Mouse (Mus musculus) stomach, embryonic 15.5 days (tissue): ENCODE results near the gene Rufy4. TPM values are rescaled to one million over a fixed set of nuclear protein-coding genes. Genes with fewer than 3 reads are reported as not detected.
"Not testable (repeated sequence)": the region's sequence is repeated elsewhere in the genome, so short reads cannot be mapped to it uniquely, and the experiment has no call there.

ENCODE experiments used
- ATAC-seq: fragments of 200-750 bp; cut with Nextera tagmentation; 2 replicates; pipeline ENCODE4 v1.8.0; 2017; ENCODE audit warnings: low read depth, moderate number of reproducible peaks, moderate TSS enrichment; ENCODE audit not compliant: insufficient read depth, low FRiP score
- H3K27ac ChIP-seq: fragments of 300-500 bp; sonication (generic); 2 replicates; pipeline ENCODE4 v1.5.1; 2015; ENCODE audit warnings: mild to moderate bottlenecking, inconsistent platforms
- H3K27me3 ChIP-seq: fragments of 300-500 bp; sonication (generic); replicated peaks from 2 replicates; pipeline ENCODE4 v1.6.1; 2015; ENCODE audit warnings: inconsistent platforms
- H3K36me3 ChIP-seq: fragments of 300-500 bp; sonication (generic); 2 replicates; pipeline ENCODE4 v1.6.1; 2015; ENCODE audit warnings: inconsistent platforms
- H3K4me1 ChIP-seq: fragments of 300-500 bp; sonication (generic); 2 replicates; pipeline ENCODE4 v1.6.1; 2015; ENCODE audit warnings: inconsistent platforms
- H3K4me2 ChIP-seq: fragments of 300-500 bp; sonication (generic); 2 replicates; pipeline ENCODE4 v1.6.1; 2015; ENCODE audit warnings: mild to moderate bottlenecking, inconsistent platforms
- H3K4me3 ChIP-seq: fragments of 300-500 bp; sonication (generic); replicated peaks from 2 replicates; pipeline ENCODE4 v1.5.1; 2015; ENCODE audit warnings: inconsistent platforms
- H3K9ac ChIP-seq: fragments of 300-500 bp; sonication (generic); 2 replicates; pipeline ENCODE4 v1.6.1; 2015; ENCODE audit warnings: inconsistent platforms
- H3K9me3 ChIP-seq: fragments of 300-500 bp; sonication (generic); 2 replicates; pipeline ENCODE4 v1.6.1; 2016; ENCODE audit warnings: inconsistent platforms
- WGBS: fragments of 180-500 bp; shearing (Covaris S2); methylation state at CpG from one replicate; pipeline ENCODE4 v1.1.7; 2015; 5-methylcytosine and 5-hydroxymethylcytosine counted together
- polyA plus RNA-seq: library from polyadenylated mRNA; unstranded; fragments of >200 nt; fragmentation: Nextera tagmentation; extraction: Ambion mirVana; gene quantifications from 2 replicates; pipeline ENCODE4 v1.2.1, GENCODE M21; 2015

The Rufy4 gene
- polyA plus RNA-seq, 1 experiment from 2014 or later = 0.23 TPM

DNA sequence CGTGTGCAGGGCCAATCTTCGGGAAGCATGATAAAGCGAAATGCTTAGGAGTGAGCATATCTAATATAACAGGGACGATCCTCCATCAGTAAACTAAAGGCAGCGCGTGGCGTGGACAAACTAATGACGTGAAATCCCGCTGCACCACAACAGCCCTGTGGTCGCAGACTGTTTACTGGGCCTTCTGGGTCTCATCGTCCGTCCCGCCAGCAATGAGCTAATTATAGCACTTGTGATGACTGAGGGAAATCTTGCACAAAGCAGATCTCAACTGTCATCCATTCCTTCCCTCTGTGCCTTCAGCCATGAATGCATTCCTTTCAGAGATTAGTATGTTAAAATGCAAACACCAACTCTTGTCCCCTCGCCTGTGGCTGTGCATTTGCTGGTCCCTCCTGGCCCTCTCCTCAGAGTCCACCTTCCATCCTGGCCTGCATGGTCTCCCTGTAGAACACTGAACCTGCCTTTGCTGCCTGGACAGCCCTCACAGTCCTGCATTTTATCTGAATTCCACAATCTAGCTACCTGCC, 31.1 kb downstream of the Rufy4 start:
- Histone ChIP-seq H3K9me3 (no peaks in the 10 kb centered on the region), H3K4me1 (no peaks in the 10 kb centered on the region), H3K27me3 (no peaks in the 10 kb centered on the region), H3K27ac (no peak overlapping the region), H3K4me3 (no peak overlapping the region), H3K9ac (no peak overlapping the region), H3K36me3 (no peaks in the 10 kb centered on the region), H3K4me2 (no peak overlapping the region)
- 60% methylated on average over 14 of the region's 14 CpGs for WGBS
- ATAC-seq = no peak

DNA sequence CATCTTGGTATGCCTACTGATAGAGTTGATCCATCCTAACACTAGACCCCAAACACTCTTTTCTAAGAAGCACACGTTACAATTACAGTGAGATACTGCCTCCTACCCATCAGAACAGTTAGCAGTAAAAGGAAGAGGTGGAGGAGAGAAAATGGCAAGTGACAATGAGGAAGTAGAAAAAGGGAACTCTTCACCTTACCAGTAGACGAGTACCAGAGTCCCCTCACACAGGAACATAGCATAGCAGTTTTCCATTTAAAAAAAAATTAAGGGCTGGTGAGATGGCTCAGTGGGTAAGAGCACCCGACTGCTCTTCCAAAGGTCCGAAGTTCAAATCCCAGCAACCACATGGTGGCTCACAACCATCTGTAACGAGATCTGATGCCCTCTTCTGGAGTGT, 34.3 kb downstream of the Rufy4 start:
- not testable (repeated sequence) for H3K9ac ChIP-seq, H3K4me2 ChIP-seq, H3K4me1 ChIP-seq, H3K9me3 ChIP-seq, H3K36me3 ChIP-seq, H3K27ac ChIP-seq, H3K4me3 ChIP-seq, H3K27me3 ChIP-seq, ATAC-seq
- WGBS = 79% methylated on average over 5 of the region's 5 CpGs

DNA sequence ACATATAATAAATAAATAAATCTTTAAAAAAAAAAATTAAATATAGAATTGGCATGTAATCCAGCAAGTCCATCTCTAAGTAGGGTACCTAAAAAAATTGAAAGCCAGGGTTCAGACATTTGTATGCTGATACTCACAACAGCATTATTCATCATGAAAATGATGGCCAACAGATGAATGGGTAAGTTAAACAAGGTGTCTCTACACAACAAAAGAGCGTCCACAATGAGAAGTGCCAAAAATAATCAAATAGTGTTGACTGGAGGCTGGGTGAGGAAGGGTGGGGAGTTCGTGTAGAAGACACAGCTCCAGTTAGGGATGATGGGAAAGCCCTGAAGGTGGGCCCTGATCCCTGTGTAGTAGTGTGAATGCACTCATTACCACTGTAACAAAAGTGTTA, 34.7 kb downstream of the Rufy4 start:
- H3K9ac ChIP-seq = no peak overlapping the region
- H3K4me1 ChIP-seq = no peaks in the 10 kb centered on the region
- no peak for ATAC-seq
- H3K27me3 ChIP-seq = no peaks in the 10 kb centered on the region
- 61% methylated on average over 2 of the region's 2 CpGs for WGBS
- no peak overlapping the region for H3K4me2 ChIP-seq
- no peak overlapping the region for H3K27ac ChIP-seq
- H3K36me3 ChIP-seq = no peaks in the 10 kb centered on the region
- H3K9me3 ChIP-seq = no peaks in the 10 kb centered on the region
- H3K4me3 ChIP-seq = no peak overlapping the region

DNA sequence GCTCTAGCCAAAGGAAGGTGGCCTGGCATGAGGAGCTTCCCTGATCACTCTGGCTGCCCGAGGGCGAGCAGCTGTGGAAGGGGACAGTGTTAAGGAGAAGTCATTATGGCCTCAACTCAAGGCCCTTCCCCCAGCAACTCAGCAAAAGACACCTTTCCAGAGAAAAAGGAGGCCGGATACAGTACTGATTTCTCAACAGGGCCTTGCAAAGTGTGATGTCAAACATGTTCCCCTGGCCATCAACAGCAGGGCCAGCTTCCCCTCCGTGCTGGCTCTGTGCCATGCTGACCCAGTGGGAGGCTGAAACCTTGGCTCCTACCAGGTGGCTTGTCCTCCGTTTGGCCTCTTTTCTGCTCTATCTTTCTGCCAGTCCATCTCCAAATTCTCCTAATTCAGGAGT, 41.8 kb downstream of the Rufy4 start:
- no peaks in the 10 kb centered on the region for H3K36me3 ChIP-seq
- no peaks in the 10 kb centered on the region for H3K4me1 ChIP-seq
- ATAC-seq = no peak
- H3K9me3 ChIP-seq = no peaks in the 10 kb centered on the region
- no peak overlapping the region for H3K27ac ChIP-seq
- H3K4me3 ChIP-seq = no peak overlapping the region
- no peak overlapping the region for H3K9ac ChIP-seq
- WGBS = 75% methylated on average over 5 of the region's 5 CpGs
- no peak overlapping the region for H3K4me2 ChIP-seq
- no peaks in the 10 kb centered on the region for H3K27me3 ChIP-seq

DNA sequence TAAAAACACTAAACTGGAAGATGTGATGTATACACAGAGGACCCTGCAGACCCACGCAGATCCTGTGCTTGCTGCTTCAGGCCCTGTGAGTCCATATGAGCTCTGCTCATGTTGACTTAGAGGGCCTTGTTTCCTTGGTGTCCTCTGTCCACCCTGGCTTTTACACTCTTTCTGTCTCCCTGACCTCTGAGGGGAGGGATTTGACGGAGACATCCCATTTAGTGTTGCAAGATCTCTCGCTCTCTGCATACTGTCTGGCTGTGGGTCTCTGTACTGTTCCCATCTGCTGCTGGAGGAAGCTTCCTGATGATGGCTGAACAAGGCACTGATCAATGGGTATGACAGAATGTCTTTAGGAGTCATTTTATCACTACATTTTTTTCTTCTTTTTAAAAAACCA, 44.4 kb downstream of the Rufy4 start:
- no peak for ATAC-seq
- 78% methylated on average over 3 of the region's 3 CpGs for WGBS

DNA sequence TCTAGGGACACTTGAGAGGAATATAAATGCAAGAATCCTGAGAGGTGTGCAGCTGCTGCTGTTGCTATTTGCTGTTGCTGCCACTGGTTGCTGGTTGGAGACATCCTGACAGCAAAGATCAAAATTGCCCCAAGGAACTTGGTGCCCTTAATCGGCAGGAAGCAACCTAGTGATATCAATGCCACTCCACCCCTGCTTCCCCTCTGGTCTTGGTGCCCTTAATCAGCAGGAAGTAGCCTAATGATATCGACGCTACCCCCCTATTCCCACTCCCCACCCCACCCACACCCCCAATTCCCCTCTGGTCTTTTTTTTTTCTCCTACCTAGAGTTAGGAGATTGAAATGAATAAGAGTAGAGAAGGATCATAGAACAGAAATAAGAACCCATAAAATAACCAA, 47.4 kb downstream of the Rufy4 start:
- no peak overlapping the region for H3K4me2 ChIP-seq
- no peaks in the 10 kb centered on the region for H3K9me3 ChIP-seq
- WGBS = 65% methylated on average over 3 of the region's 3 CpGs
- H3K9ac ChIP-seq = no peak overlapping the region
- no peak overlapping the region for H3K4me3 ChIP-seq
- H3K4me1 ChIP-seq = no peaks in the 10 kb centered on the region
- no peaks in the 10 kb centered on the region for H3K36me3 ChIP-seq
- H3K27ac ChIP-seq = no peak overlapping the region
- H3K27me3 ChIP-seq = no peaks in the 10 kb centered on the region
- ATAC-seq = no peak

More for the DNA sequence above, 44.4 kb downstream of the Rufy4 start:
- Histone ChIP-seq H3K9ac (no peak overlapping the region), H3K9me3 (no peaks in the 10 kb centered on the region), H3K4me3 (no peak overlapping the region), H3K27me3 (no peaks in the 10 kb centered on the region), H3K27ac (no peak overlapping the region), H3K4me1 (no peaks in the 10 kb centered on the region), H3K36me3 (no peaks in the 10 kb centered on the region), H3K4me2 (no peak overlapping the region)

DNA sequence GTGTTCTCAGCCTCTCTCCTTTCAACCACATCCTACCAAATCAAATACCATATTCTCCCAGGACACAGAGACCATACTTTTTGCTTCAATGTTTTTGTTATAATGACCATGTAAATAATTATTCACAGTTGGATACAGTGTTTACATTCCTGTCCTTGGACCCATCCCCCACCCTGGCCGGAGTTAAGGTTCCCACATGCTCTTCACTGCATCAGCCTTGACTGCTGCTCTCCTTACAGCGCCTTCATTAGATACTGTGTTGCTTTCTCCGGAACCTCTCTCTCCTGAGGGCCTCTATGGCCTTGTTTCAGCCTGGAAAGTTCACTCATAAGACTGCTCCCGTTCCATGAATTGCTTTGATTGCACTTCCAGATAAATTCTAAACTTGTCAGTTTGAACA, 50.4 kb downstream of the Rufy4 start:
- H3K4me3 ChIP-seq = no peak overlapping the region
- H3K9me3 ChIP-seq = no peaks in the 10 kb centered on the region
- no peak overlapping the region for H3K27ac ChIP-seq
- ATAC-seq = no peak
- H3K9ac ChIP-seq = no peak overlapping the region
- H3K36me3 ChIP-seq = no peaks in the 10 kb centered on the region
- no peaks in the 10 kb centered on the region for H3K27me3 ChIP-seq
- WGBS = 41% methylated on average over 4 of the region's 4 CpGs
- no peak overlapping the region for H3K4me2 ChIP-seq
- no peaks in the 10 kb centered on the region for H3K4me1 ChIP-seq

DNA sequence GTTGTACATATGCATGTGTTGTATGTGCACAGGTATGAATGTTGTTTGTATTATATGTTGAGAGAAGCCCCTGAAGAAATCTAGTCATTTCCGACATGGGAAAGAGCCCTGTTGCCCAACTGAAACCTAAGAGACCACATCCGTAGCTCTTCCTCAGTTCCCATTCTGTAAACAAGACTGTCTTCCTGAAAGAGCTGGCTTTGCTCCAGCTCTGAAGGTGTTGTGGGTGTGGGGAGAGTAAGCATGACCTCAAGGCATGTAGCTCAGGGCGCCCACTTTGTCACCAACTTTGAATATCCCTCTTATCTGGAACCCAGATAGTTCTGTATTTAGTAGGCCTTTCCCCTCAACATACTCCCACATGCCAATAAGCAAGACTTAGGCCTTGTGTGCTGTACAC, 53.3 kb downstream of the Rufy4 start:
- ATAC-seq = no peak
- H3K27ac ChIP-seq = no peak overlapping the region
- WGBS = 72% methylated on average over 3 of the region's 3 CpGs

DNA sequence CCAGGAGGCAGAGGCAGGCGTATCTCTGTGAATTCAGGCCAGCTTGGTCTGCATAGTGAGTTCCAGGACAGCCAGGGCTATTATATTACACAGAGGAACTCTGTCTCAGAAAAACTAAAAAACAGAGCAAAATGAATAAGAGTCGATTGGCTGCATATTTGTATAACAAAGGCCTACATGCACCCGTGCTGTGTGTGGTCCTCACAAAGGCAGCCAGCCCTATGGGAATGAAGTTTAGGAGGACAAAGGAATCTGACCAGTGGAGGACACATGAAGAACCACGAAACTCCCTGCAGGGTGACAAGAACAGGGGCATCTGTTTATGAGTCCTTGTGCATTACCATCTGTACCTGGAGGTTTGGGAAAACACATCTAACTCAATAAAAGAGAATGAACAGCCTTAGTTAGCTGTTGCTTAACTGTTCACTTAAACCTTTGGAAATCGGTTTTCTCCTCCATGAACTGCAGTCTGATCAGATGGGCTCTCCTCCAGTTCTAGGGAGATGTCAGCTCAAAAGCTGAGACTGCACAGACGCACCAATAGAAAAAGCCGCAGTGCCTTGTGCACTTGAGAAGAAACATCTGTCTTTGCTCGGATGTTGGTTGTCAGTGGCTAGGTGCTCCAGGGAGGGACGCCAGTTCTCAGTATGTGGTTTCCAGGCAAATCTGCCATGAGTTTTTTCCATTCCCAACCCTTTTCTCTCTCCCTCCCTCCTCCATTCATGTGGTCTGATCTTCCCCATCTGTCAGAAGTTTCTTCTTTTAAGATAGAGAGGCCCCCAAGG, 54.5 kb downstream of the Rufy4 start:
- H3K4me2 ChIP-seq = no peak overlapping the region
- WGBS = 40% methylated on average over 9 of the region's 9 CpGs
- H3K9ac ChIP-seq = no peak overlapping the region
- H3K27ac ChIP-seq = peak overlapping the region; percentile 77
- no peaks in the 10 kb centered on the region for H3K36me3 ChIP-seq
- no peaks in the 10 kb centered on the region for H3K9me3 ChIP-seq
- H3K4me1 ChIP-seq = no peaks in the 10 kb centered on the region
- ATAC-seq = peak; percentile 56; the same call in 1 of the 2 replicates
- no peaks in the 10 kb centered on the region for H3K27me3 ChIP-seq
- H3K4me3 ChIP-seq = no peak overlapping the region

More for the DNA sequence above, 53.3 kb downstream of the Rufy4 start:
- H3K9me3 ChIP-seq = no peaks in the 10 kb centered on the region
- H3K27me3 ChIP-seq = no peaks in the 10 kb centered on the region
- no peaks in the 10 kb centered on the region for H3K36me3 ChIP-seq
- H3K4me1 ChIP-seq = no peaks in the 10 kb centered on the region
- H3K4me2 ChIP-seq = no peak overlapping the region
- H3K4me3 ChIP-seq = no peak overlapping the region
- no peak overlapping the region for H3K9ac ChIP-seq

DNA sequence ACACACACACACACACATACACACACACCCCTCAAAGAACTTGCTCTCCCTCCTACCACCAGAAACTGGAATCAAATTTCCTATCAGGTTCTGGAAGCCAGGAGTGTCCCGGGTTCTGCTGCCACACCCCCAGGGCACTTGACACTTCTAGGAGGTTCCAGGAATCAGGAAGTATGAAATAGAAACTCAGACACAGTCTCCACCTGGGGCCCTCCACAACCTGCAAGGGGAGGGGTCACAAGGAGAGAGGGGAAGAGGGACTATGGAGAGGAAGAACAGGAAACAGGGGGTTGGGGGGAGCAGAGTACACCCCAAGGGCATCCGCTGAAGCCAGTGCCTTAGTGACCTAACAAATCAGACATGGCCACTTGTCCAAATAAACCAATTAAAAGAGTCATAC, 56.1 kb downstream of the Rufy4 start:
- Histone ChIP-seq H3K9ac (no peak overlapping the region), H3K27ac (no peak overlapping the region), H3K4me1 (no peaks in the 10 kb centered on the region), H3K4me3 (no peak overlapping the region), H3K27me3 (no peaks in the 10 kb centered on the region), H3K9me3 (no peaks in the 10 kb centered on the region), H3K36me3 (no peaks in the 10 kb centered on the region), H3K4me2 (no peak overlapping the region)
- WGBS = 53% methylated on average over 2 of the region's 2 CpGs
- ATAC-seq = peak; percentile 40; the same call in 1 of the 2 replicates

DNA sequence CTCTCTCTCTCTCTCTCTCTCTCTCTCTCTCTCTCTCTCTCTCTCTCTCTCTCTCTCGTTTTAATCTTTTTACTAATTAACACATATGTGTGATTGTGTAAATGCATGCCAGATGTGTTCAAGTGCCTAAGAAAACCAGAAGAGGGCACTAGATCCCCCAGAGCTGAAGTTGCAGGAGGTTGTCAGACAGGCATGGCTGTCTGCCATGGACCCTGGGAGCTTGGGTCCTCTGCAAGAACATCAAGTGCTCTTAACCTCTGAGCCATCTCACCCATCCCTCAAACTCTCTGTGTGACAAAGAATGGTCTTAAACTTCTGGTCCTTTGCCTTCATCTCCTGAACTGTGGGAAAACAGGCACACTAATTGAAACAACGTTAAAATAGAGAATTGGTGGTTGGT, 57.7 kb downstream of the Rufy4 start:
- no peaks in the 10 kb centered on the region for H3K36me3 ChIP-seq
- no peak for ATAC-seq
- no peak overlapping the region for H3K4me3 ChIP-seq
- no peak overlapping the region for H3K27ac ChIP-seq
- H3K27me3 ChIP-seq = no peaks in the 10 kb centered on the region
- H3K9ac ChIP-seq = no peak overlapping the region
- H3K4me2 ChIP-seq = no peak overlapping the region
- H3K4me1 ChIP-seq = no peaks in the 10 kb centered on the region
- 53% methylated on average over 2 of the region's 2 CpGs for WGBS
- H3K9me3 ChIP-seq = no peaks in the 10 kb centered on the region

DNA sequence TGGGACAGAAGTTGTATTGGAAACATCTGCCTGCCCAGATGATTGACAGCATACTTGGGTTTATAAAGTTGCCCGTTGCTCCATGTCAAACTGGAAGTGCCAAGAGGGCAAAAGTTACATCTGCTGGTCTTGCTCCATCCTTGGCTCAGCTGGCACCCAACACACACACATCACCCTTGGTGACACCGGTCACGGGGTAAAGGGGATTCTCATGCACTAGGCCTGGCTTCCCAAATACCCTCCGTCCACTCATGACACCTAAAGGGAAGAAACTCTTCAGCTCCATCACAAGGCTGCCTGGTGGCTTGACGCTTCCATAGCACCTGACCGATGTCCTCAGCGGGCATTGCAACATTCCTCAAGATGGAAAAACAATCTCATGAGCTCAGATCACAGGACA, 65.1 kb downstream of the Rufy4 start:
- Histone ChIP-seq H3K27ac (no peak overlapping the region), H3K4me3 (no peak overlapping the region), H3K4me2 (no peak overlapping the region), H3K27me3 (no peaks in the 10 kb centered on the region), H3K9me3 (no peaks in the 10 kb centered on the region), H3K9ac (no peak overlapping the region), H3K4me1 (no peaks in the 10 kb centered on the region), H3K36me3 (no peaks in the 10 kb centered on the region)
- WGBS = 87% methylated on average over 7 of the region's 7 CpGs
- ATAC-seq = no peak
